Mouse (Mus musculus) erythroid progenitor cell, adult 5-6 weeks (primary cell): ENCODE results near the gene Aldh8a1. TPM values are rescaled to one million over a fixed set of nuclear protein-coding genes. Genes with fewer than 3 reads are reported as not detected.
"Not testable (repeated sequence)": the region's sequence is repeated elsewhere in the genome, so short reads cannot be mapped to it uniquely, and the experiment has no call there.

Source experiments
- ATAC-seq: replicated peaks from 2 replicates; pipeline ENCODE4 v1.8.0; 2016; ENCODE audit warnings: moderate number of reproducible peaks, mild to moderate bottlenecking, moderate TSS enrichment, inconsistent platforms; ENCODE audit not compliant: poor library complexity, low FRiP score, severe bottlenecking
- total RNA-seq, 2 experiments: library from RNA; stranded (forward) in 1 of 2; stranded (reverse) in 1 of 2; fragments of 150-400 nt in 1 of 2; fragments of 186-747, 209-891 nt in 1 of 2; gene quantifications; 2 replicates each; pipeline versions ENCODE4 v1.2.3 to v1.2.4; 2015 to 2017; ENCODE audit warnings: low replicate concordance in 2 of 2

Gene Aldh8a1
- total RNA-seq, 2 experiments from 2014 or later: not detected

DNA sequence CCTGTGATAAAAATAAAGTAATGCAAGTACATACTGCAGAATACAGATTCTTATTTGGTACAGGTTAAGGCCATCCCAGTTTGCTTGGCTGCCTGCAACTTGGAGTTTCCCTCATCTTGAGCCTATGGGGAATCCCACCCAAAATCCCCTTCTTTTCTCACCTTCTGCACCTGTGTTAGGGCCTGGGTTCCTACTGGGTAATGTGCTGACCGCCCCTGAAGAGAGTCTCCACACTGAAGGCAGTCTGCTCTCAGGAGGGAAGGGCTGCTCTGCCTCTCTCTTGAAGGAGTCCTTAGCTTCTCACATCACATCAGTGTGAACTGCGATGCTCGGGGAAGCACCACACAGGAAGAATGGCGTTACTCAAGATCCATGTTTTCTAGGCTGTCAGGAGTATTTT, 11.2 kb upstream of the Aldh8a1 start:
- ATAC-seq: no peak

DNA sequence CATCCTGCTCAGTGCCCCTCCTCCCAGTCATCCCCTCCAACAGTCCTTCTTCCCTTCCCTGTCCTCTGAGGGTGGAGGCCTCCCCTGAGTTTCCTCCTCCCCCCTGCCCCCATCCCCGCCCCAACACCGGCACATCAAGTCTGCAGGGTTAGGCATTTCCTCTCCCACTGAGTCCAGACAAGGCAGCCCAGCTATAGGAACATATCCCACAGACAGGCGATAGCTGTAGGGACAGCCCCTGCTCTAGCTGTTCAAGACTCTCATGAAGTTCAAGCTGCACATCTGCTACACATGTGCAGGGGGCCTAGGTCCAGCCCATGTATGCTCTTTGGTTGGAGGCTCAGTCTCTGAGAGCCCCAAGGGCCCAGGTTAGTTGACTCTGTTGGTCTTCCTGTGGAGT, 10.6 kb upstream of the Aldh8a1 start:
- no peak for ATAC-seq

DNA sequence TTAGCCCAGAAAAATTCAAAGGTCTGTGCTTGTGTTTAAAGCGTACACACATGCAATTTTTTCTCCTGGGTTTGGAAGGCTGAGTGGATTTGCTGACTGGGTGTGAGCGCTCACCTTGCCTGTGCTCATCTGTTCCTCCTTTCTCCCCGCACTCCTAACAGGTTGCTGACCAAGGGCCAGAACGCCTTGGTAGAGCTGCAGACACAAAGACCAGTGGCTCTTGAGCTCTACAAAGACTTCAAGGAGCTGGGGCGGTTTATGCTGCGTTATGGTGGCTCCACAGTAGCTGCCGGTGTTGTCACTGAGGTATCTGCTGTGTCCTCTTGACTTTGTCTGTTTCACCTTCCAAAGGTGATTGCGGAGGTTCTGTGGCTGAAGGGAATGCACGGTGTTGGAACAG, 9.6 kb upstream of the Aldh8a1 start:
- ATAC-seq: no peak

DNA sequence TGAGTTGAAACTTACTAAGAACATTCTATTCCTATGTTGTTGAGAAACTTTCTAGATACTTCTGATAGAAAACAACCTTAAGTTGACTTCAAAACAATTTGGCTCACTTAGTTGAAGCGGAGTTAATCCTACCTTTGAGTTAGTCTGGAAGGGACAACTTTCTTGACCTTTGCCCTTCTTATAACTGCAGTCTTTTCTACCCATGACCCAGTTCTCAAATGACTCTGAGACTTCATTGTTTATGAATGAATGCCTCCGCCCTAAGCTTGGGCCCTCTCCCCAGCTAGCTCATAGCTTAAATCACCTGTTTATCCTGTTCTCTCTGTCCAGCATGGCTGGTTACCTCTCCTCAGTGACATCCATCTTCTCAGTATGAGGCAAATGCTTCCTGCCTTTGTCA, 7.5 kb upstream of the Aldh8a1 start:
- ATAC-seq: no peak

DNA sequence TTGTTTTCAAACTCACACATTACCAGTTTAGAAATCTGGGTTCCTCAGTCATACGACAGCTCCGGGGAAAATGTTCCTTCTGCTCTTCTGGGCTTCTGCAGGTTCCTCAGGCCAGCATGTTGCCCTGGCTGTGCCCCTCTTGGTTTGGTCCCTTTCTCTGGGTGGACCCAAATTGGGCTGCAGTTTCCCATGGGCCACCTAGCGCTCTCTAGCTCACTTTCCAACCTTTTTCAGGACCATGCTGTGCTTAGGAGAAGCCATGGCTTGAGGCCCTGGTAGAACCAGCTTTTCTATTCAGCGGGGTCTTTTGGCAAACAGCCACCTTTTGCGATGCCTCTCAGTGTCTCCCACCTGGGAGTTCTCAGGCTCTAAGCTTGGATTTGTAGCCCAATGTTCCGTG, 4.8 kb upstream of the Aldh8a1 start:
- ATAC-seq: no peak

DNA sequence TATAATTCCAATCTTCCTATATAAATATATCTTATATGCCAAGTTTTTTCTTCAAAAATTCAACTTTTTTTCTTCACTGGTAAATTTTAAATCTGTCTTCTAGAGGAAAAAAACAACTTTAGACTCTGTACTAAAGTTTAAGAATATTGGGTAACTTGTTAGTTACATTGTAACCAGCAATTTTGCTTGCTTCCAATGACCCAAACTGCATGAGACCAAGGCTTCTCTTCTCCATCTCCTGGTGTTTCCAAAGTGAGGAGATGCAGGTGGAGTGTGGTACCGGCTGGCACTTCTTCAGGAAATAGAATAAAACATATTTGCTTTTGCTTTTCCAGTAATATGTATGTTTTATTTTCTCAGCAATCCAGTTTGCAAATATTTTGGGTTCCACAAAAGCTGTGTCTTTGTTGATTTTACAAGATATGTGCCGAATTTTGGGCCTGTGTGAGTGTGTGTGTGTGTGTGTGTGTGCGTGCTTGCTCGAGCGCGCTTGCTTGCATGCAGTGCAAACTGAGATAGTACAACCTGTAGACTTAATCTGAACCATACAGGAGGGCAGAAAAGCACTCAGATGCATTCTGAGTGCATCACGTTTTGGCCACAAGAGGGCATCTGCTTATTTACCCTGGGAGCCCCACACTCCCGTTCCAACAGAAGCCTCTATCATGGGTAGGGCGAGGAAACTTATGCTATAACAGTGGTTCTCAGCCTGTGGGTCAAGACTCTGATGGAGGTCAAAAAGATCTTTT, 1.3 kb downstream of the Aldh8a1 start:
- ATAC-seq: peak; percentile 60

DNA sequence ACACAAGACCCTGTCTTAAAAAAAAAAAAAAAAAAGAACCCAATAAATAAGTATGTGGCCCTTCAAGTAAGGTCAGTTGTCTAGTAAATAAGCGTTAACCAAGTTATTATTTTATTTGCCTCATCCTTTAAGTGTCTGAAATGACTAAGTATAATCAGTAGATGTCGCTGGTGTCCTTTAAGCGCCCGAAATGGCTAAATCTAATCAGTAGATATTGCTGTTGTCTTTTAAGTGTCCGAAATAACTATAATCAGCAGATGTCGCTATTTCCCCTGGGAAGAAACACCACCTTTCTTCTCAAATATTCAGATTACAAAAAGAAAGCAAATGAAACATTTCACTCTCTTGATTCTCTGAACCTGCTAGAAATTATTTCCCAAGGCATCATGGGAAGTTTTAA, 5.8 kb downstream of the Aldh8a1 start:
- ATAC-seq: 0 out of 2 replicates have a peak, but pooled peaks have one; percentile 32

DNA sequence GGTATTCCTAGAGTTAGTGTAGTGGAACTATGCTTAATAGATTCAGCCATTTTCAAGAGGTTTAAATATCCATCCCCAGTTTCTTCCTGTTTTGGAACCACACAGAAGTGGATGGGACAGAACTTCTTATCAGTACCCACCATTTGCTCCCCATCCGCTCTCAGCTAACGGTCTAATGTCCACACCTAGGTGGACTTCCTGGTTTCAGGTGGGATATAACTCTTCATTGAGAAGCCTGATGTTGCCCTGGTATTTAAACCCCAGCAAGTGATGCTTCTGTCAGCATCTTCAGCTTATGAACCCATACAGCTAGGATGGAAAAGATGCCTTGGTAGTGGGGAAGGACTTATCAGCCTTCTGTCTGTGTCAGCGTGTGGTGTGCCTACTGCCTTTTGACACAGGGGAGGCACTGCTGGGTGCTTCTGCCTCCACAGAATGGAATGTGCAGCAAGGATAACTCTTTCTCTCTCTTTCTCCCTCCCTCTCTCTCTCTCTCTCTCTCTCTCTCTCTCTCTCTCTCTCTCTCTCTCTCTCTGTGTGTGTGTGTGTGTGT, 8.1 kb downstream of the Aldh8a1 start:
- ATAC-seq: no peak

DNA sequence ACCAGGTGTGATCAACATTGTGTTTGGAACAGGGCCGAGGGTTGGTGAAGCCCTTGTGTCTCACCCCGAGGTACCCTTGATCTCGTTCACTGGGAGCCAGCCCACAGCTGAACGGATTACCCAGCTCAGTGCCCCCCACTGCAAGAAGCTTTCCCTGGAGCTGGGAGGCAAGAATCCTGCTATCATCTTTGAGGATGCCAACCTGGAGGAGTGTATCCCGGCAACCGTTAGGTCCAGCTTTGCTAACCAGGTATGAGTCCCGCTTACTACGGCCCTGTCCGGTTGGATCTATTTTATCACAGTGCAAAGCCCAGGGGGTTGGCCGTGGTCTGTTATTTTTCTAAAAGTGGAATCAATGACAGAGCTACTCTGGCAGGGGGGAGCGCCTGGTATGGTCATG, 12.0 kb downstream of the Aldh8a1 start:
- ATAC-seq: no peak

DNA sequence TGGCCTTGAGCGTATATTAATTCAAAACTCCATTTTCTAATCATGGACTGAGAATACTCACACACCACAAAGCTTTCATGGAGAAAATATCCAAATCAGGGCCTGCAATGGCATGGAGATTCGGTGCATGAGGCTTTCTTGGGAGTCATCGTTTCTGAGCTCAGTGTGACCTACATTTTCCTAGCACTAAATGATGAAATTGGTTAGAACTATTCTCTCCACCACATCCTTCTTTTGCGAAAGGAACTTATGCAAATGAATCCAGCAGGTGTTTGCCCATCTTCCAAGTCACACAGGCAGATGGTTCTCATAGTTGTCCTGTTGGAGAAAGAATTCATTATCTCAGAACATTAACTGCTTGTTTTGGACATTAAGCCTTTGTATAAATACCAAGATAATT, 13.3 kb downstream of the Aldh8a1 start:
- no peak for ATAC-seq

DNA sequence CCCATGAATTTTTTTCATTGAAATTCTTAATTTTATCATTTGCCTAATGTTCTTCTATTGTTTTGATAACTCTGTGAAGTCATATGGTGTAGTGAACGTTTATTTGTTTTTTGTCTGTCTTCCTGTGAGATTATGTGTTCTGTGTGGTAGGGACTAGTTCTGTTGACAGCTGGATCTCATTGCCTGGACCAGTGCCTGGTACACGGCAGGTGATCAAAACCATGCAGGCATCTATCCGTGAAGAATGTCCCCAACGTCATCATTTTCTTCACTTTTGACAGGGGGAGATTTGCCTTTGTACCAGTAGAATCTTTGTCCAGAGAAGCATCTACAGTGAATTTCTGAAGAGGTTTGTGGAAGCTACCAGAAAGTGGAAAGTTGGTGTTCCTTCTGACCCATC, 14.2 kb downstream of the Aldh8a1 start:
- no peak for ATAC-seq

DNA sequence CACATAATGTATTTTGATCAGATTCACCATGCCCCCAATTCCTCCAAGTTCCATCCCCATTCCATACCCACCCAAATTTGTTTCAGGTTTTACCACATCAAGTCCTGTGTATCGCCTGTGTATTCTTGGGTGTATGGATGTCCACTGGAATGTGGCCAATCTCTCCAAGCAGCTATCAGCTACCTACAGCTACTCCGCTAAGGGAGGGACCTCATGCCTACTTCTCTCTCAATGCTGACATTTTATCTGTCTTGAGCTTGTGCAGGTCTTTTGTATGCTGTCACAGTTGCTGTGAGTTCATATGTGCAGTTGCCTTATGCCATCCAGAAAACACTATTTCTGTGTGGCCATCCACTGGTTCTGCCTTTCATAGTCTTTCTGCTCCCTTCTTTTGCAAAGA, 16.3 kb downstream of the Aldh8a1 start:
- peak; percentile 94 for ATAC-seq

DNA sequence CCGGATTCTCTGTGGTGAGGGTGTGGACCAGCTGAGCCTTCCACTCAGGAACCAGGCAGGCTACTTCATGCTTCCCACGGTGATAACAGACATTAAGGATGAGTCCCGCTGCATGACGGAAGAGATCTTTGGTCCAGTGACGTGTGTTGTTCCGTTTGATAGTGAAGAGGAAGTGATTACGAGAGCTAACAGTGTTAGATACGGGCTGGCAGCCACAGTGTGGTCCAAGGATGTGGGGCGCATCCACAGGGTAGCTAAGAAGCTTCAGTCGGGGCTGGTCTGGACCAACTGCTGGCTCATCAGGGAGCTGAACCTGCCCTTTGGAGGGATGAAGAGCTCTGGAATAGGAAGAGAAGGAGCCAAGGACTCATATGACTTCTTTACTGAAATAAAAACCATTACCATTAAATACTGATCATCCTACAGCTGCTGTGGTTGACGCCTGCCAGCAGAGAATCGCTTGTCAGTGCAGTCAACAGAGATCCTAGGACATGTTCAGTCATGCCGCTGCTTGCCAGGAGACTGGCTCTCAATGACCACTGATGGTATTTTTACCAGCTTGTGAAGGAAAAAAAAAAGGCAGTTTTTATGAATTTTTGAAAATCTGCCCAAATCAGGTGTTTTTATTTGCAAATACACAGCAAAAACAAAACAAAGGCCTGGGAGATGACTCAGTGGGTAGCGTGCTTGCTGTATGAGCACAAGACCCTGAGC, 18.5 kb downstream of the Aldh8a1 start:
- ATAC-seq: 0 out of 2 replicates have a peak, but pooled peaks have one; percentile 25

DNA sequence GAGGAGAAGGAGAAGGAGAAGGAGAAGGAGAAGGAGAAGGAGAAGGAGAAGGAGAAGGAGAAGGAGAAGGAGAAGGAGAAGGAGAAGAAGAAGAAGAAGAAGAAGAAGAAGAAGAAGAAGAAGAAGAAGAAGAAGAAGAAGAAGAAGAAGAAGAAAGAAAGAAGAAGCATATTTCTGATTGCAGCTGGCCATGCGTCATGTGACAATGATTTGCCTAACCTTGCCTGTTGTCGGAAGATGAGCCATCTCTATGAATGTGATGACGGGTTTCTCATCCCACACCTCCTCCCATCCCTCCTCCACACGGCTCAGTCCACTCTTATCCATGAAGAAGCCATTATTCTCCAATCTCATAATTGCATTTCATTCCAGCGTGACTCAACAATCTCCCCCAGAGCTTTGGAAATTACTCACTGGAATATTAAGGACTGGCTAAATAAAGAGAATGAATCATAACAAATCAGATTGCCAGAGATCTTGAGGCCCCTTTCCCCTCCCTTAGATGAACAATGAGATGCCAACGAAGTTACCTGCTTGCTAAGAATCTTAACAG, 21.9 kb downstream of the Aldh8a1 start:
- ATAC-seq: not testable (repeated sequence)

DNA sequence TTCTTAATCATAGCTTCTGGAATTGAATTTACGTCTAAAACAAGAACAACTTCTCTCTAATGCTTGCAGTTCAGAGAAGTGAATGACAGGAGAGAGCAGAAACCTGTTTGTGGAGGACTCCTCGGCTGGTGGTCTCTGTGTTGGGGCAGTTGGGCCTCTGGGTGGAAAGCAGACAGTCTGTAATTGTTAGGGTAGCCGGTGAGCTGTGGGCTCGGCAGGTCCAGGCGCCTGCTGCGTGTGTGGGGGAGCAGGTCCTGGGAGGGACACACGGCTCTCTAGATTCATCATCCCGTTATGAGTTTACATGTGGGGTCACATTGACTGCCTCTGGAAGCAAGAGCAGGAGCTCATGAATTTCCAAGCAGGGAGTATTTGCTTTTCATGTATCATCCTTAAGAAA, 22.5 kb downstream of the Aldh8a1 start:
- ATAC-seq: no peak

DNA sequence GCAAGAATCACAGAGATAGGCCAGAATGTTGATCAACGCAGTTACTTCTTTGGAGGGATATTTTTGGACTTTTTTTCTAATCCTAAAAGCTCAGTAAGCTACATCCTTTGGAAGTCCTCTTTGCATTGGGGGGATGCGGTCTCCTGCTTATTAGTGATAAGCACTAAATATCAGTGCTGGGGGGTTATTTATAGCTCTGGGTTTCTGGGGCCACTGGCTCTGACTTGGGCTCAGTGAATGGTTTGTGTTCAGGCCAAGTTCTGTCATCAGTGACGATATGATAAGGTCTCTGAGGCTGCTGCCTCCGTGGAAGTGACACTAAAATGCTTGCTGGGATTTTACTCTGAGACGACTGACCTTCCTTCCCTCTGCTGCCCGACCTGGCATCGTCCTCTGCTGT, 22.9 kb downstream of the Aldh8a1 start:
- ATAC-seq: no peak

DNA sequence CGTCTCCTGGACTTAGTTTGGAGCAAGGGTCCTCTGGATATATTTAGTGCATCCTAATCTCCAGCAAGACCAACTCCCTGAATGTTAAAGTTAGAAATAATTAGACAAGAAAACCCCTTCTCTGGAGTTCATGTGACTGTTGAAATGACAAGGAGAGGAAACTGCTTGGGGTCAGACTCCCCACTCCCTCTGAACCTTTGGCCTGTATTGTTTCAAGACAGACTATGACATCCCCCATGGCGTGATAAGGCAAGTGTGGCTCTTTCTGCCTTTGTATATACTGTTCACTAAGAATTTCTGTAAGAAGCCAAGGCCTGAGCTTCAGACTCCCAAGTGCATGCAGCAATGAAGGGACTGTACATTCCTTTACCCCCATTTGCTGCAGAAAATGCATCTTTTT, 23.4 kb downstream of the Aldh8a1 start:
- ATAC-seq: no peak

DNA sequence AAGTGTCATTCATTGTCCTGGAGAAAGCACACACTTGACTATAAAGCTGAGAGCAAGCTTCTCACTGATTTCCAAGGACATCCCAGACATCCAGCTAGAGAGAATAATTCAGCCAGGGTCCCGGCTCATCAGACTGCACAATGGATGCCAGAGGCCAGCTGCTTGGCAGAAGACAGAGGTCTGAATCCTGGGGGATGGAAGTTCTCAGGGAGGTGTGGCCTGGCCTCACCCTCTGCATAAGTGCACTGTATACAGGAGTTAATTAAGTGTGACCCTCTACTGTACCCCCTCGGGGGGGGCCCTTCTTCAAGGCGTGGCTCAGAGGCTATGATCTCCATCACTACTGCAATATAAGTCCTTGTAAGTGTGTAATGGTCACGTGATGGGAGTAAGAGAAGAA, 24.2 kb downstream of the Aldh8a1 start:
- ATAC-seq: no peak

DNA sequence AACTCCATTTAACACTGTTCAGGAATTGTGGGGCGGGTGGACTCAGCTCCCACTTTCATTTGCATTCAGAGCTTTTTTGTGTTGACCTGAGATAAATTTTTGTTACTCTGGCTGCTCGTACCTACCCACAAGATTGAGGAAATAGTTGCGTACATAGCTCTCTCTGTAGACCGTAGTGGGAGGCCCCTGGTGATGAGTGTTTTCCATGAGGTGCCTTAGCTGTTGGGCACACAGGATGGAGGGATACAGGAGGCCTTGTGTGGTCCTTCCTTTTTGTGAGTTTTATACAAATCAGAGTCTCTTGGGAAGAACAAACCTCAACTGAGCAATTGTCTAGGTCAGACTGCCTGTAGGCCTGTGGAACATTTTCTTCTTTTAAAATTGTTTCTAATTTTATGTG, 27.7 kb downstream of the Aldh8a1 start:
- no peak for ATAC-seq

DNA sequence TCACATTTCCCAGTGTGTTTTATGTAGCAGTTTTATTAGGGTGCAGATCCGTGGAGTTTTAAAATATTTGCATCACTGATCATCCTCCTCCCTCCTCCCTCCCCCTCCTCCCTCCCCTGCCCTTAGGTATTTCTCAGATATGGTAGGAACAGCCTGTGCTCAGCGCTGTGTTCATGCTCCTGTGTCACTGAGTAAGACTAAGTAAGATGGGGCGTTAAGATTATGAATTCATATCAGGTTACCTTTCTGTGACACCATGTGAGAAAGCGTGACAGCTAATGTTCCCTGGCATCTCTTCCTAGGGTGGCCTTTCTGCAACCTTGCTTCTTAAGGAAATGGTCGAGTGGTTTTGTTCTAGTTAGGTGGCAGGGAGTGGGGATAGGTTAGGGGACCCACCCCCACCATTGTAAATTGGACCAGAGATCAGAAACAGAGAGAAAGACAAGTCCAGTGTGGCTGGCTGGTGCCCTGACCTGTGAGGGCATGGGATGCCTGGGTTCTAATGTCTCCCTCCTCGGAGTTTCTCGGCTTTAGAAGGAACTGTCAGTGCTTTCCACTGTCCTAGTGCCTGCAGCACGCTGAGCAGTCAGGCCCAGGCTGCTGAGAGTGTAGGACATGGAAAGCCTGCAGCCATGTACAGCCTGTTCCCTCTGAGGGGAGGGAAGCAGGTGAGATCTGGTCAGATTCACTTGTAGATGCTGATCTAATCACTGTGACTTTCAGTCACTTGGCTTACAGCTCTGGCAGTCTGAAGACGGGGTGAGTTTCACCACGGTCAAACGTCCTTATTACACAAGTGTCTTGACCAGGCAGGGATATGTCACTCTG, 28.8 kb downstream of the Aldh8a1 start:
- no peak for ATAC-seq
